Mouse (Mus musculus): Measurements from ENCODE around the gene Frs2.

- no peak for TF ChIP-seq CTCF (IDR thresholded peaks at IDR 0.05; ENCODE audit: low read depth)
- no peak for TF ChIP-seq EP300 (optimal IDR thresholded peaks at IDR 0.05)
These were observed 48.4 kb upstream of the Frs2 start for GRCm38 (mm10) chr10:117196696-117197095.
